Comparison of ENCODE assay signal across 8 mouse cellular contexts in genomic region chr5:143632674-143633557, GRCm38 (mm10). TPM values are rescaled to one million over a fixed set of nuclear protein-coding genes. Genes with fewer than 3 reads are reported as not detected.
DNase-seq lines count a peak whose midpoint lies in the region; ATAC-seq and TF ChIP-seq lines count a peak whose summit lies in the region.

No protein-coding gene starts in this region.

- no peak for DNase-seq in liver, adult 2 months (ENCODE audit: extremely low read depth, low read depth, low spot score)
- DNase-seq in liver, result no peak
- DNase-seq in heart, embryonic 10.5 days (ENCODE audit: low spot score), result no peak
- DNase-seq in kidney, postnatal 36 days, result peak; percentile 65 to 74
- DNase-seq in urinary bladder, postnatal 14 days (ENCODE audit: low spot score), result no peak
- no peak for DNase-seq in testis, postnatal 14 days (ENCODE audit: low spot score)
- DNase-seq in thymus, postnatal 0 days (ENCODE audit: low spot score), result no peak

- 0 out of 2 replicates have a peak overlapping the region, but pooled peaks have one; percentile 1 for H3K4me2 ChIP-seq in neural tube, embryonic 15.5 days

- no peak for TF ChIP-seq CTCF in liver, adult 2 months (IDR thresholded peaks at IDR 0.05; ENCODE audit: low read depth, low read length)

- TF ChIP-seq POLR2A in liver, adult 2 months (IDR thresholded peaks at IDR 0.05; ENCODE audit: extremely low read depth, insufficient read depth, low read length), result no peak

- H3K9ac ChIP-seq in liver, adult 2 months (ENCODE audit: low read depth, low read length), result no peak overlapping the region
- H3K9ac ChIP-seq in neural tube, embryonic 15.5 days (replicated peaks), result no peak overlapping the region

- H3K79me2 ChIP-seq in liver, adult 2 months (ENCODE audit: control insufficient read depth, insufficient read depth, low read length), result peaks cover 6% of the 10 kb centered on the region; the same call in 1 of the 2 replicates

- no peaks in the 10 kb centered on the region for H3K36me3 ChIP-seq in liver, adult 2 months (ENCODE audit: control insufficient read depth, insufficient read depth, low read length)
- H3K36me3 ChIP-seq in heart, embryonic 10.5 days, result no peaks in the 10 kb centered on the region
- no peaks in the 10 kb centered on the region for H3K36me3 ChIP-seq in neural tube, embryonic 15.5 days

- no peak for ATAC-seq in neural tube, embryonic 15.5 days (ENCODE audit: low FRiP score)

- H3K4me1 ChIP-seq in liver, adult 2 months (ENCODE audit: control insufficient read depth, insufficient read depth, low read length), result peaks cover 6% of the 10 kb centered on the region
- H3K4me1 ChIP-seq in heart, embryonic 10.5 days, result peaks cover 38% of the 10 kb centered on the region
- peaks cover 25% of the 10 kb centered on the region for H3K4me1 ChIP-seq in neural tube, embryonic 15.5 days

- H3K4me3 ChIP-seq in liver, adult 2 months (ENCODE audit: insufficient read depth, low read depth, low read length), result no peak overlapping the region
- H3K4me3 ChIP-seq in heart, embryonic 10.5 days, result 0 out of 2 replicates have a peak overlapping the region, but pooled peaks have one; percentile 3
- no peak overlapping the region for H3K4me3 ChIP-seq in neural tube, embryonic 15.5 days (replicated peaks)

- H3K27me3 ChIP-seq in liver, adult 2 months (ENCODE audit: control insufficient read depth, insufficient read depth, low read length), result no peaks in the 10 kb centered on the region
- H3K27me3 ChIP-seq in heart, embryonic 10.5 days (ENCODE audit: insufficient read depth, poor library complexity, severe bottlenecking), result no peaks in the 10 kb centered on the region
- no peaks in the 10 kb centered on the region for H3K27me3 ChIP-seq in neural tube, embryonic 15.5 days (replicated peaks)

- peak overlapping the region; percentile 3; the same call in 1 of the 2 replicates for H3K27ac ChIP-seq in liver, adult 2 months (replicated peaks; ENCODE audit: insufficient read depth, low read depth, low read length)
- peak overlapping the region; percentile 67 for H3K27ac ChIP-seq in heart, embryonic 10.5 days
- H3K27ac ChIP-seq in neural tube, embryonic 15.5 days (replicated peaks), result peak overlapping the region; percentile 64

- H3K9me3 ChIP-seq in heart, embryonic 10.5 days, result no peaks in the 10 kb centered on the region
- H3K9me3 ChIP-seq in neural tube, embryonic 15.5 days (replicated peaks), result no peaks in the 10 kb centered on the region

- WGBS in liver, adult 2 months, result 54% methylated on average over 9 of the region's 9 CpGs
- 56% methylated on average over 9 of the region's 9 CpGs for WGBS in heart, embryonic 10.5 days
- WGBS in neural tube, embryonic 15.5 days, result 58% methylated on average over 9 of the region's 9 CpGs

RNA-seq across cellular contexts. Expression of gene Cyth3, which starts 10.7 kb away (rescaled TPM):
- total RNA-seq in liver, adult 2 months (2014; rRNA removed), result 4.4 and 5.5 TPM in 2 replicates
- polyA plus RNA-seq in liver, adult 2 months (2012; rRNA removed), result 2.1 and 2.9 TPM in 2 replicates
- 30.9 and 33.1 TPM in 2 replicates for polyA plus RNA-seq in heart, embryonic 10.5 days (2016; fragmentation: Nextera tagmentation; extraction: Ambion mirVana)
- 42.2 and 43.2 TPM in 2 replicates for polyA plus RNA-seq in neural tube, embryonic 15.5 days (2015; fragmentation: Nextera tagmentation; extraction: Ambion mirVana)
- 13.8 and 17.2 TPM in 2 replicates for polyA plus RNA-seq in thymus, postnatal 0 days (2015; fragmentation: Nextera tagmentation; extraction: Ambion mirVana)

Comparison
In these comparisons a context has a peak if more than half of its experiments do, and no peak if none do; other contexts are left out.
1. DNase-seq: peak in kidney, postnatal 36 days (2 of 2); none in liver, adult 2 months (single experiment), liver (single experiment), heart, embryonic 10.5 days (single experiment), urinary bladder, postnatal 14 days (single experiment), testis, postnatal 14 days (single experiment) and thymus, postnatal 0 days (single experiment).
2. H3K27ac ChIP-seq: peak in every context shown above with its lines; median percentile 67 in heart, embryonic 10.5 days; 64 in neural tube, embryonic 15.5 days; 3 in liver, adult 2 months.